Mouse (Mus musculus) mature B cell (primary cell): ENCODE results near the gene Shc2.

Experiments
- in situ Hi-C: fragments of 300-500 bp; cut with MboI; formaldehyde crosslinking; loops from 2 replicates; pipeline ENCODE4 v1.14.3; 2019

Gene Shc2

DNA sequence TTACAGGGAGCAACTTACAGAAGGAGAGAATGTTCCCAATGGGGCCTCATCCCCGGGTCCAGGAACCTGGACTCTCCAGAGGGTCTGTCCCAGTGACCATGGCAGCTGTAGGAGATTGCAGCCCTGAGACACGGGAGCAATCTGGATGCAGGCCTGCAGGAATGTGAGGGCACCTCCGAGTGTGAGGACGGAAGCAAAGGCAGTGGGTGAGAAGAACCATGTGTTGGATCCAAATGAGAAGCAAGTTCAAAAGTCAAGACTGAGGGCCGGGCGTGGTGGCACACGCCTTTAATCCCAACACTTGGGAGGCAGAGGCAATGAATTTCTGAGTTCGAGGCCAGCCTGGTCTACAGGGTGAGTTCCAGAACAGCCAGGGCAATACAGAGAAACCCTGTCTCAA is 56.2 kb downstream of the Shc2 start:
- in situ Hi-C loops = no loop called here

DNA sequence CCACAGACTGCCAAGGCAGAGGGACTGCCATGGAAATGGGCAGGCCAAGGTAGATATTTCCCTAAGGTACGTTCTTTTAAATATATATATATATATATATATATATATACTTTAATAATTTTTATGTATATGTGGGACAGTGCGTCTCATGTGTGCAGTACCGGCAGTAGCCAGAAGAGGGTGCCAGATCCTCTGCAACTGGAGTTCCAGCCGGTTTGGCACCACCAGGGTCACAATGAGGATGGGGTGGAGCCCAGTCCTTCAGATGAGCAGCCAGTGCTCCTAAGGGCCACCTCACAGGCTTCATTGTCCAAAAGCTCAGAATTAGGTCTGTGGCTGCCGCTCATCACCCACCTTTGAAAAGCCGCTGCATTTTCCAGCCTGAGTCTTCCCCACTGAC is 56.9 kb downstream of the Shc2 start:
- in situ Hi-C loops = no loop called here

DNA sequence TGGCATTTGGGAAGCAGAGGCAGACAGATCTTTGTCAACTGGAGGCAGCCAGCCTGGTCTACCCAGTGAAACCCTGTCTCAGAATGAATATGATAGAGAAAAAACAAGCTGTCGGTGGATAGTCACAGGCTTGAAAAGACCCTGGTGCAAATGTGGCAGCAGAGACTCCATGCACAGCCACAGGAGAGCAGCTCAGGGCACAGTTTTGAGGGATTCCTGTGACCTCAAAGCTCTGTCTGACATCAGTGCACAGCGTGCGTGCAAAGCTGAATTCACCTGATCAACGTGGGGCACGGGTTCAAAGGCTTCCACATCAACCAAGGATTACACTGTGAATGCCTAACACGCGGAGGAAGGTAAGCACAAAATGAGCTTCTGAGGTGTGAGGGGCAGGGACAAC is 57.4 kb downstream of the Shc2 start:
- in situ Hi-C loops = no loop called here

- in situ Hi-C loops = no loop called here
Measured at GRCm38 (mm10) chr10:79579781-79580180, 57.9 kb downstream of the Shc2 start.

GRCm38 (mm10) chr10:79578891-79579290 is 58.8 kb downstream of the Shc2 start:
- in situ Hi-C loops = no loop called here

- in situ Hi-C loops = no loop called here
Measured at GRCm38 (mm10) chr10:79578276-79578675, 59.4 kb downstream of the Shc2 start.

DNA sequence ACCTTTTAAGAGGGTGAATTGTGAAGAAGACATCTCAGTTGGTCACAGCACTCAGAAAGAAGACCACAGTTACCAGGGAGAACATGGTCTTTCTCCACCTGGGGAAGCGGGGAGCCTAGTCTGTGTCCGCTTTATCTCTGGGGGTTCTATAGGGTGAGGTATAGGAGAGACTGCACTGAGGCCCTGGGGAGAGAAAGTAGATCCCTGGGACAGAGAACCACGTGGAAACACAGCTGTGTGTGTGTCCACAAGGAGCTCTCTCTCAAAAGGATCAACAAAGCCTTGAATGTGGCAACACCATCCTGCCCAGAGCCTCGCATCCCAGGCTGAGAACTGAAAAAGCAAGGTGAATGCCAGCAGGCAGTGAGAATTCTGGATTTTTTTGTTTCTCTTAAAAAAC is 60.3 kb downstream of the Shc2 start:
- in situ Hi-C loops = no loop called here

DNA sequence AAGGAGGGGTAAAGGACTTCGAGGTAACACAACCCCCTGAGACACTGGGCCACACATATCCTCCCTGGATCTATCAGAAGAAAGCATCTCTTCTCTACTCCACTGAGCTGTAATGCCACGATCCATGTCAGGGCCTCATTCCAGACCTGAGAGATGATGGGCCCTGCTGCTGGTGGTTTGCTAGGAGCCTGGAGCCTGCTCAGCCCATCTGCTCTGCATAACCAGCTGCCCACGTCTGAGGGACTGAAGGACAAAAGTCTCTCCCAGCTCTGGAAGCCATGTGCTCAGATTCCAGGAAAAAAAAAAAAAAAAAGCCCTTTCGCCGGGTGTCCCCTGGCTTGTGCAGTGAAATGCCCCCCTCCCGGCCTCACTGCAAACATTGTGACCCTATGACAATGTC is 62.0 kb downstream of the Shc2 start:
- in situ Hi-C loops = no loop called here

DNA sequence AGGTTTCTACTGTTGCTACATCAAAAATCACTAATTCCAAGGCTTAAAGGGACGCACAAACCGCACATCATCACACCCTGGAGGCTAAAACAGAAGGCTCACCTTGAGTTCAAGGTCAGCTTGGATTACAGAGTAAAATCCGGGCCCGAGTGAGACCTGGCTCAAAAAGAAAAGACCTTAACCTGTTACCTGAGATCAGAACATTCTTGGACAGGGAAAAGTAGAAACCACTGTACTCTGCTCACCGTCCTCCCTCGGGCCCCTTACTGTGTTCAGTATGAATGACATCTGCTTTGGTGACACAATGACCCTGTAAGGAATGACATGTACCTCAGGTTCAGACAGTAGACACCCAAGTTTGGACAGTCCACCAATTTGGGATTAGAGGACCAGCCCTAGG is 62.9 kb downstream of the Shc2 start:
- in situ Hi-C loops = no loop called here

DNA sequence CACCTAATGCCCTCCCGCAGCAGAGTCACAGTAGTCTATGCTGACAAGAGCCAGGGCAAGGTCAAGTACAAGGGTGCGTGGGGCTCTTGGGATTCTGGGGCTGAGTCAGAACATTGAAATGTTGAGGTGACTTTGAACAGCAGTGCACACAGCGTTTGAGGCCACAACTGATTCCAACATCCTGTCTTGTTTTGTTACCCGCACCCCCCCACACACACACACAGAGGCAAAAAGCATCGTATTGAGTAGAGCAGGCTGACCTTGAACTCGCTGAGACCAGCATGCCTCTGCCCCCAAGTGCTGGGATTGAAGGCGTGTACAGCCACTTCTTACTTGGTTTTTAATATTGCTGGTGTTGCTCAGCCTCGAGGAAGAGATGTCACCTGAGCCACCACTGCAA is 63.4 kb downstream of the Shc2 start:
- in situ Hi-C loops = no loop called here

DNA sequence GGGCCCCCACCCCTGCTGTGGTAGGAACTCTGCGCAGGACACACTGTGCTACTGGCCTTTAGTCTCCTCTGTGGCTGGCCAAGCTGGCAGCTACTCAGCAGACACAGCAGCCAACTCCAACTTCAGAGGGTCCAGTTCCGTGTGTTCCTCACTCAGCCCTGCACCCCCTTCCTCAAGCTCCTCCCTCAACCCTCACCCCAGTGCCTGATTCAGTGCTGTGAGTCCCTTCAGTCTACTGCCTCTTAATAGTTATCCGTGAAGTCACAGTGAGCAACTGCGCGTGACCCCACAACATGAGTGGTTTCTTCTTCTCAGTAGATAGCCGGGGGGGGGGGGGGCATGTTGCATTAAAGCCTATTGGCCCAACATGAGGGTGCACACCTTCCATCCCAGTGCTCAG is 64.1 kb downstream of the Shc2 start:
- in situ Hi-C loops = no loop called here

- in situ Hi-C loops = no loop called here
Measured at GRCm38 (mm10) chr10:79571314-79571713, 66.4 kb downstream of the Shc2 start.

DNA sequence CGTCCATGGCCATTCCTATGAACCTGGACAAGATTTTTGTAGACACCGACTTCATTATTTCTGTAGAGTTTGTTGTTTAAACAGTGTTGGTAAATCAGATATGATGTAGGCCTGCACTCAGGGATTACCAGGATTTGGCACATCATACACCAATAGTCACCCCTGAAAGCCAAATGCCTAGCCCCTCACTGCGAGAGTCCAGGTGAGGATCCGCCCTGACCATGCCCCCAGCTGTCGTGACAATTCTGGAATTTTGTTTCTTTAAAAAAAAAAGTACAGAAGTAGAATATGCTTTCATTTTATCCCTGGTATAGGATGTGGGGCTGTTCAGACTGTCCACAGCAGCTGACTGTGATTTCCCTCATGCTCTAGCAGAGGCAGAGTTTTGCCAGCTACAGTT is 67.8 kb downstream of the Shc2 start:
- in situ Hi-C loops = no loop called here
